Mouse (Mus musculus) thymus, adult 2 months (tissue): ENCODE data around the gene Kcnh3. TPM values are rescaled to one million over a fixed set of nuclear protein-coding genes. Genes with fewer than 3 reads are reported as not detected.
"Not testable (repeated sequence)": the region's sequence is repeated elsewhere in the genome, so short reads cannot be mapped to it uniquely, and the experiment has no call there.

ENCODE experiments used
- DNase-seq: peaks from one replicate; pipeline ENCODE4 v3.0.0; 2021
- H3K27ac ChIP-seq: fragments of 200-500 bp; 2 replicates; pipeline ENCODE4 v1.5.1; 2012; ENCODE audit warnings: low read length, control low read depth; ENCODE audit not compliant: control insufficient read depth, insufficient read depth
- H3K27me3 ChIP-seq: fragments of 200-500 bp; 2 replicates; pipeline ENCODE4 v1.6.1; 2012; ENCODE audit warnings: mild to moderate bottlenecking, low read length, moderate library complexity, mixed read lengths; ENCODE audit not compliant: control insufficient read depth, insufficient read depth
- H3K36me3 ChIP-seq: fragments of 200-500 bp; 2 replicates; pipeline ENCODE4 v1.6.1; 2012; ENCODE audit warnings: mild to moderate bottlenecking, low read length, moderate library complexity; ENCODE audit not compliant: control insufficient read depth, insufficient read depth
- H3K4me1 ChIP-seq: fragments of 200-500 bp; replicated peaks from 2 replicates; pipeline ENCODE4 v1.6.1; 2012; ENCODE audit warnings: low read length; ENCODE audit not compliant: control insufficient read depth, insufficient read depth
- H3K4me3 ChIP-seq: fragments of 200-500 bp; 2 replicates; pipeline ENCODE4 v1.5.1; 2012; ENCODE audit warnings: mild to moderate bottlenecking, low read length, control low read depth, moderate library complexity; ENCODE audit not compliant: control insufficient read depth, insufficient read depth
- CTCF ChIP-seq: fragments of 200-500 bp; IDR thresholded peaks from 2 replicates; pipeline ENCODE4 v1.5.1; 2012; ENCODE audit warnings: mild to moderate bottlenecking, control low read depth, low read length, moderate library complexity, borderline replicate concordance; ENCODE audit not compliant: control insufficient read depth, poor library complexity, insufficient read depth; ENCODE audit errors: extremely low read depth
- POLR2A ChIP-seq: fragments of 200-500 bp; IDR thresholded peaks from 2 replicates; pipeline ENCODE4 v1.6.1; 2012; ENCODE audit warnings: mild to moderate bottlenecking, low read length, control low read depth, moderate library complexity; ENCODE audit not compliant: control insufficient read depth, poor library complexity, insufficient read depth; ENCODE audit errors: extremely low read depth
- WGBS: fragments of 180-500 bp; shearing (Covaris S2); methylation state at CpG from one replicate; pipeline ENCODE4 v1.1.7; 2018; 5-methylcytosine and 5-hydroxymethylcytosine counted together
- polyA plus RNA-seq: library from polyadenylated mRNA; depleted of rRNA; stranded (reverse); fragments of >200 nt; gene quantifications from 2 replicates; pipeline ENCODE4 v1.2.3, GENCODE M21; 2012

The Kcnh3 gene
- polyA plus RNA-seq, 1 experiment: 83.5 TPM

GRCm38 (mm10) chr15:99251626-99252380 is 27.1 kb downstream of the Kcnh3 start, which contains the start of gene Mcrs1:
Gene Mcrs1 (minus strand): TSS chr15:99251961.
- H3K4me3 ChIP-seq: peak within 1 kb of the TSS; percentile 64
- H3K36me3 ChIP-seq: peaks cover 13% of the 10 kb centered on the region
- H3K27me3 ChIP-seq: no peaks in the 10 kb centered on the region
- H3K27ac ChIP-seq: peak within 1 kb of the TSS; percentile 83
- WGBS: under 1% methylated on average over 52 of the region's 52 CpGs
- DNase-seq: peak; percentile 95
- TF ChIP-seq POLR2A (peak; percentile 75; the same call in 1 of the 2 replicates), CTCF (0 out of 2 replicates have a peak, but pooled peaks have one; percentile 49)
- peaks cover 14% of the 10 kb centered on the region for H3K4me1 ChIP-seq

GRCm38 (mm10) chr15:99252381-99253174 is 27.9 kb downstream of the Kcnh3 start:
- H3K4me1 ChIP-seq: peaks cover 14% of the 10 kb centered on the region
- DNase-seq: no peak
- H3K27ac ChIP-seq: peak overlapping the region; percentile 74
- peak overlapping the region; percentile 64 for H3K4me3 ChIP-seq
- H3K36me3 ChIP-seq: peaks cover 6% of the 10 kb centered on the region
- WGBS: 5% methylated on average over 22 of the region's 22 CpGs
- no peaks in the 10 kb centered on the region for H3K27me3 ChIP-seq
- TF ChIP-seq CTCF: no peak
- TF ChIP-seq POLR2A: 0 out of 2 replicates have a peak, but pooled peaks have one; percentile 3

- peaks cover 14% of the 10 kb centered on the region for H3K4me1 ChIP-seq
- not testable (repeated sequence) for H3K36me3 ChIP-seq, DNase-seq, H3K27me3 ChIP-seq, H3K4me3 ChIP-seq, H3K27ac ChIP-seq
- WGBS: 50% methylated on average over 2 of the region's 2 CpGs
Observed at GRCm38 (mm10) chr15:99253175-99253479, 28.5 kb downstream of the Kcnh3 start.

DNA sequence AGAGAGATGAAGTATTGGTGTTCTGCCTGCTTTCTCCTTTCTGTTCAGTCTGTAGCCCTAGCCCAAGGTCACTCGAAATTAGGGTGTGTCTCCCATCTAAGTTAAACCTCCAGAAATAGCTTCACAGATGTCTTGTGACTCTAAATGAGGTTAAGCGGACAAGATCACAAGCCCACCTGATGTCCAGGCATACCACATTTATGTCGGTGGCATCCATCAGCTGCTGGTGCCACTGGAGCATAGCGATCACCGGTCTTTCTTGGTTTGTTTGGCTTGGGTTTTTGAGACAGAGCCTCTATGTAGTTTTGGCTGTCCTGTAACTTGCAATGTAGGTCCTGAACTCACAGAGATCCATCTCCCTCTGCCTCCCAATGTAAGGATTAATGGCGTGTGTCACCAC is 29.1 kb downstream of the Kcnh3 start:
- no peaks in the 10 kb centered on the region for H3K36me3 ChIP-seq
- no peak for DNase-seq
- TF ChIP-seq CTCF (no peak), POLR2A (no peak)
- H3K27ac ChIP-seq: no peak overlapping the region
- H3K27me3 ChIP-seq: no peaks in the 10 kb centered on the region
- WGBS: 92% methylated on average over 6 of the region's 6 CpGs
- peaks cover 14% of the 10 kb centered on the region for H3K4me1 ChIP-seq
- no peak overlapping the region for H3K4me3 ChIP-seq

- TF ChIP-seq POLR2A (no peak), CTCF (no peak)
- no peak for DNase-seq
- WGBS: 94% methylated on average over 2 of the region's 2 CpGs
- Histone ChIP-seq H3K36me3 (no peaks in the 10 kb centered on the region), H3K4me3 (no peak overlapping the region), H3K27me3 (no peaks in the 10 kb centered on the region), H3K4me1 (peaks cover 16% of the 10 kb centered on the region), H3K27ac (no peak overlapping the region)
Observed at GRCm38 (mm10) chr15:99254477-99255005, 29.9 kb downstream of the Kcnh3 start.

- DNase-seq: no peak
- no peak overlapping the region for H3K27ac ChIP-seq
- no peak for TF ChIP-seq CTCF
- TF ChIP-seq POLR2A: no peak
- H3K4me3 ChIP-seq: no peak overlapping the region
- no peaks in the 10 kb centered on the region for H3K27me3 ChIP-seq
- H3K36me3 ChIP-seq: no peaks in the 10 kb centered on the region
- peaks cover 15% of the 10 kb centered on the region for H3K4me1 ChIP-seq
- WGBS: 94% methylated on average over 6 of the region's 6 CpGs
Observed at GRCm38 (mm10) chr15:99255241-99255749, 30.6 kb downstream of the Kcnh3 start.
